Mouse (Mus musculus) sigmoid colon, adult 10 weeks (tissue): ENCODE results near the gene Senp6. TPM values are rescaled to one million over a fixed set of nuclear protein-coding genes. Genes with fewer than 3 reads are reported as not detected.

Source experiments
- polyA plus RNA-seq: library from polyadenylated mRNA; stranded (reverse); fragments of 350-450 nt; fragmentation: Illumina TruSeq; extraction: RNeasy Lipid Tissue Mini Kit (QIAGEN cat#74804); gene quantifications from one replicate; pipeline ENCODE4 v1.2.3, GENCODE M21; 2014; ENCODE audit warnings: low read depth, low replicate concordance

Gene Senp6
- 257 TPM for polyA plus RNA-seq

GRCm38 (mm10) chr9:80066367-80067220 lies at the start of gene Senp6:
Gene Senp6, plus strand, starts transcription at chr9:80066903.

GRCm38 (mm10) chr9:80164611-80165474 lies 98.1 kb downstream of the Senp6 start, which contains the start of gene Myo6:
Gene Myo6, plus strand, starts transcription at chr9:80165031.

Other genes starting within 250 kb of the Senp6 start
- 3.9 TPM for gene Filip1, start 54.1 kb upstream of the Senp6 start, polyA plus RNA-seq
- 207 TPM for gene Myo6, start 98.1 kb downstream of the Senp6 start, polyA plus RNA-seq